Mouse (Mus musculus) myocyte (in vitro differentiated cells): Measurements from ENCODE around the gene Cxcr5. TPM values are rescaled to one million over a fixed set of nuclear protein-coding genes. Genes with fewer than 3 reads are reported as not detected.

Experiments
- H3K27me3 ChIP-seq: one replicate; pipeline ENCODE4 v1.6.1; 2011; ENCODE audit not compliant: control insufficient read depth, insufficient read depth, insufficient read length
- H3K36me3 ChIP-seq: one replicate; pipeline ENCODE4 v1.6.1; 2011; ENCODE audit not compliant: control insufficient read depth, insufficient read depth
- H3K4me2 ChIP-seq: one replicate; pipeline ENCODE4 v1.6.1; 2011; ENCODE audit warnings: low read depth, control low read depth
- H3K4me3 ChIP-seq: one replicate; pipeline ENCODE4 v1.5.1; 2011; ENCODE audit warnings: mild to moderate bottlenecking, control low read depth, moderate library complexity
- H3K79me2 ChIP-seq: one replicate; pipeline ENCODE4 v1.6.1; 2011; ENCODE audit not compliant: control insufficient read depth, insufficient read depth
- H3ac ChIP-seq: one replicate; pipeline ENCODE4 v1.6.1; 2011; ENCODE audit not compliant: control insufficient read depth, insufficient read length
- CEBPB ChIP-seq: IDR thresholded peaks from 2 replicates; pipeline ENCODE4 v1.6.1; 2011; ENCODE audit warnings: mild to moderate bottlenecking, moderate library complexity; ENCODE audit not compliant: poor library complexity, insufficient read depth, severe bottlenecking
- E2F4 ChIP-seq: IDR thresholded peaks from one replicate; pipeline ENCODE4 v1.6.1; 2011; ENCODE audit warnings: mild to moderate bottlenecking, control low read depth, moderate library complexity; ENCODE audit not compliant: insufficient read depth
- MAX ChIP-seq: IDR thresholded peaks from one replicate; pipeline ENCODE4 v1.6.1; 2011; ENCODE audit warnings: low read depth, mild to moderate bottlenecking, control low read depth
- MYOD1 ChIP-seq, 3 experiments: IDR thresholded peaks; one replicate each; pipeline ENCODE4 v1.6.1; 2011; ENCODE audit warnings: control low read depth in 2 of 3, low read depth in 2 of 3, mild to moderate bottlenecking in 2 of 3, moderate library complexity in 1 of 3; ENCODE audit not compliant: insufficient read length in 2 of 3, control insufficient read depth in 1 of 3
- MYOG ChIP-seq, 3 experiments: IDR thresholded peaks; one replicate each; pipeline ENCODE4 v1.6.1; 2011; ENCODE audit warnings: control low read depth in 2 of 3, low read depth in 2 of 3, mild to moderate bottlenecking in 2 of 3; ENCODE audit not compliant: insufficient read length in 2 of 3, control insufficient read depth in 1 of 3, insufficient read depth in 1 of 3
- POLR2A ChIP-seq: IDR thresholded peaks from one replicate; pipeline ENCODE4 v1.6.1; 2011; ENCODE audit warnings: low read depth, mild to moderate bottlenecking, control low read depth, moderate library complexity; ENCODE audit not compliant: insufficient read length
- POLR2AphosphoS2 ChIP-seq: IDR thresholded peaks from one replicate; pipeline ENCODE4 v1.6.1; 2011; ENCODE audit warnings: low read depth, control low read depth; ENCODE audit not compliant: insufficient read length
- REST ChIP-seq: IDR thresholded peaks from one replicate; pipeline ENCODE4 v1.6.1; 2011; ENCODE audit warnings: mild to moderate bottlenecking, control low read depth, moderate library complexity; ENCODE audit not compliant: insufficient read depth, insufficient read length
- SRF ChIP-seq: IDR thresholded peaks from one replicate; pipeline ENCODE4 v1.6.1; 2011; ENCODE audit warnings: low read depth; ENCODE audit not compliant: control insufficient read depth, insufficient read length
- TCF12 ChIP-seq: IDR thresholded peaks from one replicate; pipeline ENCODE4 v1.6.1; 2011; ENCODE audit warnings: mild to moderate bottlenecking, control low read depth; ENCODE audit not compliant: poor library complexity, insufficient read depth, severe bottlenecking
- TCF3 ChIP-seq: IDR thresholded peaks from one replicate; pipeline ENCODE4 v1.6.1; 2011; ENCODE audit warnings: low read depth, control low read depth; ENCODE audit not compliant: insufficient read length
- USF1 ChIP-seq: IDR thresholded peaks from one replicate; pipeline ENCODE4 v1.6.1; 2011; ENCODE audit warnings: low read depth, mild to moderate bottlenecking, control low read depth, moderate library complexity
- polyA plus RNA-seq: library from polyadenylated mRNA; unstranded; fragments of >200 nt; fragmentation: generic; extraction: Trizol; gene quantifications from one replicate; pipeline ENCODE4 v1.2.1, GENCODE M21; 2012; ENCODE audit warnings: missing spikeins

The Cxcr5 gene
- polyA plus RNA-seq, 1 experiment: 0.01 TPM

DNA sequence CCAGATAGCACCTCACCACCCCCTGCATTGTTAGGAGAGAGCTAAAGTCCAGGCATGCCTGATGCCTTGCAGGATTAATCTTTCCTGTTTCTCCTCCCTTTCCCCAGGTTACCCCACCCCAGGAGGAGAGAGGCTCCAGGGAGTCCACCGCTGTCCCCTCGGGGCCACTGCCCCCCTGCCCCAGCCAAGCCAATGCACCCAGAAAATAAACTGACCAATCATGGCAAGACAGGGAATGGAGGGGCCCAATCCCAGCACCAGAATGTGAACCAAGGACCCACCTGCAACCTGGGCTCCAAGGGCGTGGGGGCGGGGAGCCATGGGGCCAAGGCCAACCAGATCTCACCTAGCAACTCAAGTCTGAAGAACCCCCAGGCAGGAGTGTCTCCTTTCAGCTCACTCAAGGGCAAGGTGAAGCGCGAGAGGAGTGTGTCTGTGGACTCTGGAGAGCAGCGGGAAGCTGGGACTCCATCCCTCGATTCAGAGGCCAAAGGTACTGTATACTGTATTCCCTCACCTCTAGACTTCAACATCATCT, 61.0 kb downstream of the Cxcr5 start:
- H3K27me3 ChIP-seq: no peaks in the 10 kb centered on the region
- H3K4me2 ChIP-seq: peak overlapping the region; percentile 96
- TF ChIP-seq REST (no peak), TCF12 (no peak), MYOD1 (IDR thresholded peaks at IDR 0.05; ENCODE audit: control insufficient read depth in 1 of 3, insufficient read length in 2 of 3, low read depth in 2 of 3) (no peak), CEBPB (no peak), POLR2AphosphoS2 (no peak)
- peak overlapping the region; percentile 41 for H3K4me3 ChIP-seq
- H3K79me2 ChIP-seq: peaks cover 34% of the 10 kb centered on the region
- H3K36me3 ChIP-seq: peaks cover 21% of the 10 kb centered on the region
- no peak overlapping the region for H3ac ChIP-seq

DNA sequence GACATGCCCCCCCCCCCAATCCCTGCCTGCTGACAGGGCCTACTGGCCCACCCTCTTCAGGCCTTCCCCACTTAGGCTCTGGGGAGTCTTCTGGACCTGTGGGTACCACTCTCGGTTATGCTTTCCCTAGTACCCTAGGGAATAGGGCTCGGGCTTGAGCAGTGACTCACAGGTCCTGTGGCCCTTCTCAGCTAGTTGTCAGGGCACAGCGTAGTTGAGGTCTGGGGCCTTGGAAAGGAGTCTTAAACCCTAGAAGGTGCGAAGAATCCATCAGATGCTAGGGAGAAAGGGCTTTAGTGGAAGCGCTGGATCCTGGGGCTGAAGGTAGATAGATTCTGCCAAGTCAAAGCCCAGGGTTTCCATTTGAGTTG, 61.5 kb downstream of the Cxcr5 start:
- peak overlapping the region; percentile 18 for H3ac ChIP-seq
- H3K27me3 ChIP-seq: no peaks in the 10 kb centered on the region
- peaks cover 40% of the 10 kb centered on the region for H3K79me2 ChIP-seq
- TF ChIP-seq MAX: no peak
- no peak for TF ChIP-seq POLR2A
- TF ChIP-seq TCF12: no peak
- H3K4me2 ChIP-seq: peak overlapping the region; percentile 96
- peaks cover 21% of the 10 kb centered on the region for H3K36me3 ChIP-seq
- peak overlapping the region; percentile 41 for H3K4me3 ChIP-seq

DNA sequence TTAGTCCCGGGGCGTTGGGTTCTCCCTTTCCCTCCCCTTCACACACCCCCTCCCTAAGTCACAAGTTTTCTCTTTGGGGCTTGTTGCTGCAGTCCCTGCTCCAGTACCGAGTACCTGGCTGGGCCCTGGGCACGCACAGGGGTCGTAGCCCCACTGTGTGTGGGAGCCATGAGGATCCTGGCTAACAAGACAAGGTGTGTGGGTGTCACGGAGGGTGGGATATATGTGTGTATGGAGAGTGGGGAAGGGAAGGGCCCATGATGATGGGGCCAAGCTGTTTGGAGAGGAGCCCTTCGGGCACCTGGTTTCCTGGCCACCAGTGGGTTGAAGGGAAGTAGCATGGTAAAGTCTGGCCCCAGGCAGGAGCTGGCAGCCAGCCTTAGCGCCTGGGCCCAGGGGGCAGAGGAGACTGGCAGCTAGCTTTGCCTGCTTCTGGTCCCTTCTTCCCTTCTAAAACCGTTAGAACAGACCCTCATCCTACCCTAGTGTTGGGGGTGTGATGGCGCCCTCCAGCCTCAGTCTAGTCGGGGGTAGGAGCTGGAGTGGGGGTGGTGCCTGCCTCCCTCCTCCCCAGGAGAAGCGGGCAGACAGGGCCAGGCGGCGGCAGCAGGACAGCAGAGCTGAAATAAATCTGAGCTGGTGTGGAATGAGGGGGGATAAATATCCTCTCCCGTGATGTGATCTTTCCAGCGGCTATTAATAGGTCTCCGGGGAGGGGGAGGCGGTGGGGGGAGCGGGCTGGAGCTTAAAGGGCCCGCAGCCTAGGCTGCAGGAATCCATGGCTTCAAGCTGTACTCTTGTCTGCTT, 62.1 kb downstream of the Cxcr5 start:
- H3K4me3 ChIP-seq: peak overlapping the region; percentile 41
- no peaks in the 10 kb centered on the region for H3K27me3 ChIP-seq
- H3K79me2 ChIP-seq: peaks cover 43% of the 10 kb centered on the region
- peak overlapping the region; percentile 18 for H3ac ChIP-seq
- peak; percentile 81 for TF ChIP-seq POLR2A
- TF ChIP-seq TCF3: no peak
- peak; percentile 80 for TF ChIP-seq POLR2AphosphoS2
- TF ChIP-seq MYOD1 (IDR thresholded peaks at IDR 0.05; ENCODE audit: control insufficient read depth in 1 of 3, insufficient read length in 2 of 3, low read depth in 2 of 3): peak in 1 of 3 experiments; percentile 11
- peak overlapping the region; percentile 96 for H3K4me2 ChIP-seq
- H3K36me3 ChIP-seq: peaks cover 21% of the 10 kb centered on the region

DNA sequence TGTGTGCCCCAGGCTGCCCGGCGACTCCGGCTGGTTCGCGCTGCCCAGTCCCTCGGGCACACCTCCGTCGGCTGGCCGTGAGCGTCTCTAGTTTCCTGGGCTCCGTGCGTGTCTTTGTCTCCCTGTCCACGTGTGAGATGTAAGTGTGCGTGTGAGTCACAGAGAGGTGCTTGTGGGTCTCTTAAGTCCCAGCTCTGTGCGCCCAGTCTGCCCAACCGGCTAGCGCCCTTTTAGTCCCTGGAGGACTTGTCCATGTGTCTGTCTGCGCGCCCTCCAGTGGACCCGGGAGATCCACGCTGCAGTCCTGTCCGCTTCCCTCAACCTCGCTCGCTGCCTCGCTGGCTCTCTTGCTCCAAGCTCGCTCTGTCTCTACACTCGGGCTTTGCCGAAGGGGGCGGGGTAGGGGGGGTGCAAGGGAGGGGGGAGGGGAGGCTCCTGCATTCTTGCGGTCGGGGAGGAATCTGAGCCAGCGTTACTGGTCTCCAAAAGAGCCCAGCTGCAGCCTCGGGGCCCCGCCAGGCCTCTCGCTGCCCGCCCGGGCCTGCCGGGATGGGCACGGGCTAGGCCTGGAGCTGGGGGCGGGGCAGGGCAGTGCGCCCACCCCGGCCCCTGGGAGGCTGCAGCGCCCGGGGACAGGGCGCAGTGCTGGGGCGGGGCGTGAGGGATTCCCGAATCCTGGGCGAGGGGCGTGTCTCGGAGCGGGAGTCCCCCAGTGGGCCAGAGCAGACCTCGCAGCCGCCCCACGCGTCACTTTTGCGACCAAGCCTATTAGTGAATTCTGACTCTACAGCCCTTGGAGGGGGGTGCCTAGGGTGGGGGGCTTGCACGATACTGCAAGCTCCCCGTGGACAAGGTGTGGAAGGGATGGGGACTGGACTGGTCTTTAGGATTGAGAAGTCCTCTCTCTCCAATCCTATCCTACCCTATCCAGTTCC, 63.0 kb downstream of the Cxcr5 start:
- TF ChIP-seq POLR2A (peak; percentile 70), TCF3 (no peak), MYOD1 (IDR thresholded peaks at IDR 0.05; ENCODE audit: control insufficient read depth in 1 of 3, insufficient read length in 2 of 3, low read depth in 2 of 3) (peak in 2 of 3 experiments; percentile 14 to 38), MYOG (IDR thresholded peaks at IDR 0.05; ENCODE audit: control insufficient read depth in 1 of 3, insufficient read depth in 1 of 3, insufficient read length in 2 of 3, low read depth in 2 of 3) (peak in 1 of 3 experiments; percentile 69), SRF (no peak), CEBPB (no peak), E2F4 (no peak), USF1 (no peak), TCF12 (peak; percentile 13), POLR2AphosphoS2 (peak; percentile 78), MAX (no peak), REST (no peak)
- H3ac ChIP-seq: peak overlapping the region; percentile 18
- H3K79me2 ChIP-seq: peaks cover 46% of the 10 kb centered on the region
- peak overlapping the region; percentile 41 for H3K4me3 ChIP-seq
- H3K36me3 ChIP-seq: peaks cover 16% of the 10 kb centered on the region
- peak overlapping the region; percentile 96 for H3K4me2 ChIP-seq
- no peaks in the 10 kb centered on the region for H3K27me3 ChIP-seq
